19 mouse cellular contexts compared by ENCODE assay signal in genomic region chr14:102243806-102244536, GRCm38 (mm10).
A peak's percentile ranks its signal among the peaks of the same experiment; 100 is the strongest.
DNase-seq lines count a peak whose midpoint lies in the region; ATAC-seq and TF ChIP-seq lines count a peak whose summit lies in the region.
"Had no signal": no experiment of that assay in that cellular context is flagged by ENCODE, and none has a peak within 500 bp of the region (broad histone marks: within the 10 kb centered on the region; RNA-seq: fewer than 3 reads in every experiment).

No protein-coding gene starts in this region.

- no peaks in the 10 kb centered on the region for H3K27me3 ChIP-seq in embryonic facial prominence, embryonic 14.5 days (replicated peaks; ENCODE audit: control insufficient read depth, insufficient read depth, low read length)
- no peaks in the 10 kb centered on the region for H3K27me3 ChIP-seq in embryonic facial prominence, embryonic 10.5 days (replicated peaks; ENCODE audit: low read depth, poor library complexity, severe bottlenecking)
- no peaks in the 10 kb centered on the region for H3K27me3 ChIP-seq in hindbrain, postnatal 0 days (ENCODE audit: insufficient read depth, low read length)
- H3K27me3 ChIP-seq in neural tube, embryonic 15.5 days (replicated peaks), result no peaks in the 10 kb centered on the region
- H3K27me3 ChIP-seq: stomach, embryonic 15.5 days had no signal

- 61% methylated on average over 4 of the region's 4 CpGs for WGBS in embryonic facial prominence, embryonic 14.5 days
- 69% methylated on average over 4 of the region's 4 CpGs for WGBS in embryonic facial prominence, embryonic 10.5 days
- WGBS in hindbrain, postnatal 0 days, result 39% methylated on average over 4 of the region's 4 CpGs
- 40% methylated on average over 4 of the region's 4 CpGs for WGBS in neural tube, embryonic 15.5 days

- TF ChIP-seq CTCF in hindbrain, postnatal 0 days (IDR thresholded peaks at IDR 0.05; ENCODE audit: low read depth), result no peak

- intact Hi-C loops in left cerebral cortex, postnatal 4 days (cut with DNase I), result no loop called here
- intact Hi-C loops in left cerebral cortex, postnatal 25 days (cut with DNase I), result no loop called here

- peak; percentile 76; the same call in 1 of the 2 replicates for ATAC-seq in embryonic facial prominence, embryonic 14.5 days (ENCODE audit: low read depth)
- peak; percentile 59 for ATAC-seq in hindbrain, postnatal 0 days
- no peak for ATAC-seq in neural tube, embryonic 15.5 days (ENCODE audit: low FRiP score)
- ATAC-seq: intestine, postnatal 0 days; lung, postnatal 0 days had no signal

- no peak overlapping the region for H3K4me3 ChIP-seq in embryonic facial prominence, embryonic 14.5 days (ENCODE audit: low read depth, low read length)
- H3K4me3 ChIP-seq in embryonic facial prominence, embryonic 10.5 days, result no peak overlapping the region
- no peak overlapping the region for H3K4me3 ChIP-seq in hindbrain, postnatal 0 days (ENCODE audit: low read length)
- H3K4me3 ChIP-seq in neural tube, embryonic 15.5 days (replicated peaks), result no peak overlapping the region
- H3K4me3 ChIP-seq: embryonic facial prominence, embryonic 13.5 days; stomach, embryonic 15.5 days had no signal

- H3K4me2 ChIP-seq in embryonic facial prominence, embryonic 14.5 days (ENCODE audit: low read depth, low read length), result no peak overlapping the region
- H3K4me2 ChIP-seq in hindbrain, postnatal 0 days (ENCODE audit: low read depth, low read length), result no peak overlapping the region
- H3K4me2 ChIP-seq in neural tube, embryonic 15.5 days, result no peak overlapping the region
- H3K4me2 ChIP-seq: embryonic facial prominence, embryonic 13.5 days; stomach, embryonic 15.5 days had no signal

- DNase-seq in embryonic facial prominence, embryonic 14.5 days (ENCODE audit: low spot score), result no peak
- no peak for DNase-seq in embryonic facial prominence, embryonic 10.5 days (ENCODE audit: low spot score)
- DNase-seq in left cerebral cortex, postnatal 4 days, result peak; percentile 1
- no peak for DNase-seq in left cerebral cortex, postnatal 25 days (ENCODE audit: low spot score in 2 of 2)
- DNase-seq in hindbrain, postnatal 0 days (ENCODE audit: low spot score), result peak; percentile 47
- no peak for DNase-seq in lung, postnatal 25 days (ENCODE audit: low spot score)
- no peak for DNase-seq in cerebellum, adult 8-10 months
- DNase-seq: adrenal gland, postnatal 14 days; cerebellum, adult 11 months; kidney, postnatal 10 days; liver; right cerebral cortex, postnatal 25 days; thymus, adult 18-20 months had no signal

- no peak overlapping the region for H3K9ac ChIP-seq in embryonic facial prominence, embryonic 14.5 days (ENCODE audit: low read depth, low read length)
- H3K9ac ChIP-seq in hindbrain, postnatal 0 days (replicated peaks; ENCODE audit: low read length), result no peak overlapping the region
- no peak overlapping the region for H3K9ac ChIP-seq in neural tube, embryonic 15.5 days (replicated peaks)
- H3K9ac ChIP-seq: embryonic facial prominence, embryonic 13.5 days; stomach, embryonic 15.5 days had no signal

- no peak overlapping the region for H3K27ac ChIP-seq in embryonic facial prominence, embryonic 14.5 days (replicated peaks; ENCODE audit: low read depth, low read length)
- no peak overlapping the region for H3K27ac ChIP-seq in embryonic facial prominence, embryonic 10.5 days (replicated peaks)
- H3K27ac ChIP-seq in hindbrain, postnatal 0 days, result no peak overlapping the region
- H3K27ac ChIP-seq in neural tube, embryonic 15.5 days (replicated peaks), result 0 out of 2 replicates have a peak overlapping the region, but pooled peaks have one; percentile 25
- H3K27ac ChIP-seq: embryonic facial prominence, embryonic 13.5 days; stomach, embryonic 15.5 days had no signal

- no peaks in the 10 kb centered on the region for H3K9me3 ChIP-seq in embryonic facial prominence, embryonic 14.5 days (ENCODE audit: control insufficient read depth, low read length)
- H3K9me3 ChIP-seq in embryonic facial prominence, embryonic 10.5 days, result no peaks in the 10 kb centered on the region
- H3K9me3 ChIP-seq in hindbrain, postnatal 0 days (ENCODE audit: low read length), result no peaks in the 10 kb centered on the region
- no peaks in the 10 kb centered on the region for H3K9me3 ChIP-seq in neural tube, embryonic 15.5 days (replicated peaks)
- H3K9me3 ChIP-seq: embryonic facial prominence, embryonic 13.5 days; stomach, embryonic 15.5 days had no signal

- H3K4me1 ChIP-seq in embryonic facial prominence, embryonic 14.5 days (ENCODE audit: control insufficient read depth, insufficient read depth, low read length), result no peaks in the 10 kb centered on the region; the same call in 1 of the 2 replicates
- H3K4me1 ChIP-seq in embryonic facial prominence, embryonic 10.5 days, result no peaks in the 10 kb centered on the region
- no peaks in the 10 kb centered on the region for H3K4me1 ChIP-seq in hindbrain, postnatal 0 days (ENCODE audit: insufficient read depth, low read length)
- H3K4me1 ChIP-seq in neural tube, embryonic 15.5 days, result peaks cover 6% of the 10 kb centered on the region
- H3K4me1 ChIP-seq: stomach, embryonic 15.5 days had no signal

- H3K36me3 ChIP-seq in embryonic facial prominence, embryonic 14.5 days (ENCODE audit: control insufficient read depth, insufficient read depth, low read length), result no peaks in the 10 kb centered on the region
- H3K36me3 ChIP-seq in embryonic facial prominence, embryonic 10.5 days (replicated peaks), result no peaks in the 10 kb centered on the region
- no peaks in the 10 kb centered on the region for H3K36me3 ChIP-seq in hindbrain, postnatal 0 days (ENCODE audit: insufficient read depth, low read length)
- no peaks in the 10 kb centered on the region for H3K36me3 ChIP-seq in neural tube, embryonic 15.5 days
- H3K36me3 ChIP-seq: embryonic facial prominence, embryonic 13.5 days; G1E; stomach, embryonic 15.5 days had no signal

Comparison
In these comparisons a context has a peak if more than half of its experiments do, and no peak if none do; other contexts are left out.
1. DNase-seq: peak in left cerebral cortex, postnatal 4 days (single experiment) and hindbrain, postnatal 0 days (single experiment); none in embryonic facial prominence, embryonic 14.5 days (single experiment), embryonic facial prominence, embryonic 10.5 days (single experiment), left cerebral cortex, postnatal 25 days (0 of 2), lung, postnatal 25 days (single experiment) and cerebellum, adult 8-10 months (single experiment).